In the genomic region with DNA sequence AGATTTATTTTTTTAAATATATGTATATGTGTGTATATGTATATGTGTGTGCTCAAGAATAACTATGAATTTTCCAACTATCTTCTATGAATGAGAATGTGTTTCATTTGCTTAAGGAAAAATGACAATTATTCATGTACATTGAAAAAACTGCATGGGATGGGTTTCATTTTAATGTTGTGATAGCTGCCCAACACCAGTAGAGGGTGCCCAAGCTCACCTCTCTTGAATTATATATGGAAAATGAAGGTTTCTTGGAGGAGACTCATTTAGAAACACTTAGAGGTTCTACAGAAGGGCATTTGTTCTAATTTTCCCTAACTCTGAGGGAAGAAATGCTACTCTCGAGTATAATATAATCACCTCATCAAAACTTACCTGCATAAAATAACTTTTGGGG, we compare ENCODE assay signal across 12 mouse cellular contexts. TPM values are rescaled to one million over a fixed set of nuclear protein-coding genes. Genes with fewer than 3 reads are reported as not detected.
A peak's percentile ranks its signal among the peaks of the same experiment; 100 is the strongest.
DNase-seq lines count a peak whose midpoint lies in the region; ATAC-seq and TF ChIP-seq lines count a peak whose summit lies in the region.
"Had no signal": no experiment of that assay in that cellular context is flagged by ENCODE, and none has a peak within 500 bp of the region (broad histone marks: within the 10 kb centered on the region; RNA-seq: fewer than 3 reads in every experiment).

No protein-coding gene starts in this region.

- ATAC-seq in common myeloid progenitor, adult 5-6 weeks (replicated peaks; ENCODE audit: low read depth, poor library complexity, severe bottlenecking), result peak; percentile 54; the same call in 1 of the 2 replicates
- ATAC-seq: forebrain, embryonic 13.5 days had no signal

- H3K27me3 ChIP-seq in cerebellum, adult 2 months (ENCODE audit: control insufficient read depth, insufficient read depth, low read length), result no peaks in the 10 kb centered on the region
- H3K27me3 ChIP-seq: forebrain, embryonic 13.5 days; lung, embryonic 15.5 days; neural tube, embryonic 13.5 days had no signal

- WGBS in cerebellum, adult 2 months, result 93% methylated on average over 1 of the region's 1 CpGs

- intact Hi-C loops in left cerebral cortex, postnatal 36 days (cut with DNase I), result no loop called here

- no peaks in the 10 kb centered on the region for H3K4me1 ChIP-seq in cerebellum, adult 2 months (ENCODE audit: control insufficient read depth, insufficient read depth, low read length)
- H3K4me1 ChIP-seq: forebrain, embryonic 13.5 days; lung, embryonic 15.5 days; neural tube, embryonic 13.5 days had no signal

- no peak for TF ChIP-seq POLR2A in cerebellum, adult 2 months (IDR thresholded peaks at IDR 0.05; ENCODE audit: borderline replicate concordance, insufficient read depth, low read length)

- DNase-seq in cerebellum, postnatal 10 days, result peak; percentile 39 to 49
- no peak for DNase-seq in cerebellum, adult 2 months
- peak; percentile 17 to 38 for DNase-seq in left cerebral cortex, adult 18-20 months (ENCODE audit: low spot score in 2 of 2)
- DNase-seq in left cerebral cortex, postnatal 36 days (ENCODE audit: low spot score in 2 of 2), result no peak
- peak; percentile 20 for DNase-seq in A20 (ENCODE audit: low read depth, low spot score)
- no peak for DNase-seq in adrenal gland, postnatal 14 days
- DNase-seq in T-cell, adult 2 months (ENCODE audit: low spot score), result no peak
- DNase-seq: cerebellum, adult 11-12 months had no signal

- TF ChIP-seq CTCF in cerebellum, adult 2 months (IDR thresholded peaks at IDR 0.05; ENCODE audit: borderline replicate concordance, insufficient read depth, low read depth, low read length), result no peak

- no peak overlapping the region for H3K4me3 ChIP-seq in cerebellum, adult 2 months (replicated peaks; ENCODE audit: insufficient read depth, low read depth, low read length)
- H3K4me3 ChIP-seq: forebrain, embryonic 13.5 days; lung, embryonic 15.5 days; neural tube, embryonic 13.5 days had no signal

- H3K27ac ChIP-seq in cerebellum, adult 2 months (ENCODE audit: insufficient read depth, low read length), result no peak overlapping the region
- H3K27ac ChIP-seq: forebrain, embryonic 13.5 days; lung, embryonic 15.5 days; neural tube, embryonic 13.5 days had no signal

RNA-seq across cellular contexts. Expression of gene Pygo1, which starts 35.7 kb away (rescaled TPM):
- 9.8 and 10.0 TPM in 2 replicates for polyA plus RNA-seq in cerebellum, adult 2 months (2012; rRNA removed)
- total RNA-seq in left cerebral cortex, adult 18-20 months (2021), result 10 to 100 TPM; 18.6 to 19.5 TPM
- 10 to 100 TPM; 14.3 to 17.2 TPM for total RNA-seq in left cerebral cortex, postnatal 36 days (2021)
- not detected in 2 replicates for total RNA-seq in common myeloid progenitor, adult 5-6 weeks (2017)
- 3.0 and 3.4 TPM in 2 replicates for total RNA-seq in adrenal gland, postnatal 14 days (2021)

Comparison
In these comparisons a context has a peak if more than half of its experiments do, and no peak if none do; other contexts are left out.
1. DNase-seq: peak in cerebellum, postnatal 10 days (2 of 2), left cerebral cortex, adult 18-20 months (2 of 2) and A20 (single experiment); none in cerebellum, adult 2 months (0 of 2), left cerebral cortex, postnatal 36 days (0 of 2), adrenal gland, postnatal 14 days (single experiment) and T-cell, adult 2 months (single experiment).